Mouse (Mus musculus): ENCODE results near the gene Plvap. TPM values are rescaled to one million over a fixed set of nuclear protein-coding genes. Genes with fewer than 3 reads are reported as not detected.
"Not testable (repeated sequence)": the region's sequence is repeated elsewhere in the genome, so short reads cannot be mapped to it uniquely, and the experiment has no call there.

Plvap gene
- not detected in 2 replicates for total RNA-seq (2017)

DNA sequence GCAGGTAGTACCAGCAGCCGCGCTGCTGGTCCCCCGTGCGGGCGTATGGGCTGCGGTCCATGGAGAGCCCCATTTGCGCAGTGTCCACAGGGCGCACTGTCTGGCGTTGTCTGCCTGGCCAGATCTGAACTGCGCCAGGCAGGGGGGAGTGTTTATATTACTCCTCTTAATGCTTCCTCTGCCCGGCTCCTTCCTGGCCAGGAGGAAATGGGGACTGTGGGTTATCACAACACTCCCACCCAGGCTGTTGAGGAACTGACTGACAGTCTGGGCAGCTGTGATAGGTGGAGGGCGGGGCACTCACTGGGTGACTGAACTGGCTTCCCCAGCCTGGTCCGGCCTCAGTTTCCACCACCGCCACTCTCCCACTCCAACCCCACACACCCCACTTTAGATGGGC is at the start of gene Plvap:
Gene Plvap (minus strand): TSS at position 109 of the 400 bp plus-strand sequence.
- no peak for ATAC-seq (ENCODE audit: extremely low read depth, insufficient number of reproducible peaks, low FRiP score, poor library complexity, severe bottlenecking)

- ATAC-seq (ENCODE audit: extremely low read depth, insufficient number of reproducible peaks, low FRiP score, poor library complexity, severe bottlenecking): no peak
These were observed 49.2 kb upstream of the Plvap start for GRCm38 (mm10) chr8:71560765-71561164.

DNA sequence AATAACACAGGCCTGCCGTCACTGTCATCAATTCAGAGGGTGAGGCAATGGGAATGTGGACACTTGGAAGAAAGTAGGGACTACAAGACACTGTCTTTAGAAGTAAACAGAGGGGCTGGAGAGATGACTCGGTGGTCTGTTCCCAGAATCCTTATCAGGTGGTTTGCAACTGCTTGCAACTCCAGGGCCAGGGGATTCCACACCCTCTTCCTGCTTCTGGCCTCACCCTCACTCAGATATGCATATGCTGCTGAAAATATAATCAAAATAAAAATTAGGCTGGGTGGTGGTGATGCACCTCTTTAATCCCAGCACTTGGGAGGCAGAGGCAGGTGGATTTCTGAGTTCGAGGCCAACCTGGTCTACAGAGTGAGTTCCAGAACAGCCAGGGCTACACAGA is 48.5 kb upstream of the Plvap start:
- no peak for ATAC-seq (ENCODE audit: extremely low read depth, insufficient number of reproducible peaks, low FRiP score, poor library complexity, severe bottlenecking)

DNA sequence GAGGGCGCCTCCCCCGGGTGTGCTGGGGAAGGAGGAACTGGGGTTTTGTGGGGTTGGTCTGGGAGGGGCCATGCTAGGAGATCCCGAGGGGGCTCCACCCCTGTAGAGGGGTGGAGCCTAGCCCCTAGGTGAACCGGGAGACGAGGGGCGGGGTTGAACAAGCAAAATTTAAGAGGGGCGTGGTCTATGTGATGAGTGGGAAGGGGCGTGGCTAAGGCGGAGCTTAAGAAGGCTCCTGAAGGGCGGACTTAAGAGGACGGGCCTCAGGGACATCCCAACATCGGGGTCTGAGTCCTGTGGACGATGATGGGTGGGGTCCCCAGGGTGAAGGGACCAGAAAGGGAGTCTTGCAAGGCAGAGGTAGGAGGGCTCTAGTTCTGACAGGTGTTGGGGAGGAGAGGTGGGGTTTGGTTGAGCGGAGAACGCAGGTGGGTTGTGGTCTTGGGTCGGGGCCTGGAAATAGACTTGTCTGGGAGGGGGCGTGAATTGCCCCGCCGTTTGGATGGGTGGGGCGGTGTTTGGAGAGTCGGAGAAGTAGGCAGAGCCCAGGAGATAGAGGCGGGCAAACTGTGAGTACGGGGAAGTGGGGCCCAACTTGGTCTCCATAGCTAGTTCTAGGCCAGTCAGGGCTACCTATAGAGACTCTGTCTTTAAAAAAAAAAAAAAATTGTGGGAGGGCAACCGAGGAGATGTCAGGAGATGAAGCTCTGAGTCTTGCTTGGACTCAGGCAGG is 47.6 kb upstream of the Plvap start:
- peak; percentile 21 for ATAC-seq (ENCODE audit: extremely low read depth, insufficient number of reproducible peaks, low FRiP score, poor library complexity, severe bottlenecking)

GRCm38 (mm10) chr8:71558071-71558957 is 46.8 kb upstream of the Plvap start, which contains the start of gene Tmem221:
Gene Tmem221 (minus strand): TSS chr8:71558871.
- ATAC-seq (ENCODE audit: extremely low read depth, insufficient number of reproducible peaks, low FRiP score, poor library complexity, severe bottlenecking): no peak

- ATAC-seq (ENCODE audit: extremely low read depth, insufficient number of reproducible peaks, low FRiP score, poor library complexity, severe bottlenecking): no peak
These were observed 43.1 kb upstream of the Plvap start for GRCm38 (mm10) chr8:71554644-71555043.

DNA sequence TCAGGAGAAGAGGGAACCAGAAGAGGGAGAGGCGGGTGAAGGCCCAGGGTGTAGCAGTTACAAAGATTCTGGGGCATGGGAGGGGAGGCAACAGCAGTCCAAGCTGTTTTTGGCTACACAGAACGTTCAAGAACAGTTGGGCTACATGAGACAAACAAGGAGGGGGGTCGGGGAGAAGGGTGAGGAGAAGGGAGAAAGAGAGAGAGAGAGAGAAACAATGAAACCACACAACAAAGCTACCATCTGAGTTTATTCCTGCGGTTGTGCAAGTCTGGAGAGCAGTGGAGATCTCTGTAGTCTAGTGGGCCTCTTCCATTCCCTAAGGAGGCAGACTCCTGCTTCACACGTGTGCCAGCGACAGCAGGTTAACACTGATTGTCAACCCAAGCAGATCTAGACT is 42.4 kb upstream of the Plvap start:
- ATAC-seq (ENCODE audit: extremely low read depth, insufficient number of reproducible peaks, low FRiP score, poor library complexity, severe bottlenecking): no peak

DNA sequence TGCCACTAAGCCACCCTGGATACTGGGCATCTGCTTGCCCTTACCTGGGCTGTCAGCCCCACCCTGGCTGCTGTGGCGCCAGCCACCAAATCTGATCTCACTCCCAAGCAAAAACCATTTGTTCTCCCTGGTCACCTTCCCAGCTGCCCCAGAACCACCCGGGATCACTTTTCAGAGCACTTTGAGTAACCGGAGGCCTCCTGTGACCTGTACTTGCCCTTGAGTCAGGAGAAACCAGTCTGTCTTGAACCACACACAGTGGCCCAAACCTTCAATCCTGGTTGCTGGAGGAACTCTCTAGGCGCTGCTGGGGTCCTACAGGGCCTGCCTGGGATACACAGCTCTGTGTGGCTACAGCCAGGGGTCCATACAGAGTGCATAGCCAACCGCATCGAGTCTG is 41.2 kb upstream of the Plvap start:
- no peak for ATAC-seq (ENCODE audit: extremely low read depth, insufficient number of reproducible peaks, low FRiP score, poor library complexity, severe bottlenecking)

GRCm38 (mm10) chr8:71550754-71551153 is 39.2 kb upstream of the Plvap start:
- ATAC-seq (ENCODE audit: extremely low read depth, insufficient number of reproducible peaks, low FRiP score, poor library complexity, severe bottlenecking): no peak

DNA sequence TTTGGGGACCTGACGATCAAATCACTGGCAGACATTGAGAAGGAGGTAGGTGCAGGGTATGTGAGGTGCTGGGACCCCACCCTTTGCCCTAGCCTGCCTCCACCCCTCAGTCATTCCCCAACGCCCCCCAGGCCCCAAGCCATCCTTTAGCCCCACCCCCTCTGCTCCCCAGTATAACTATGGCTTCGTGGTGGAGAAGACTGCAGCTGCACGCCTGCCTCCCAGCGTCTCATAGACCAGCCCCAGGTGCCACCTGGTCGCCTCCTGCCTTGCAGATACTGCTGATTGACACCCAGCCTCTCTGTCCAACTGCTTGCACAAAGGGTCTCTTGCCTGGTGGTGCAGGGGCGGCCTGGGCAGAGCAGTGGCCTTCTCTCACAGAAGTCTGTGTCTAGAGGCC is 36.0 kb upstream of the Plvap start:
- no peak for ATAC-seq (ENCODE audit: extremely low read depth, insufficient number of reproducible peaks, low FRiP score, poor library complexity, severe bottlenecking)

GRCm38 (mm10) chr8:71545053-71545452 is 33.5 kb upstream of the Plvap start:
- no peak for ATAC-seq (ENCODE audit: extremely low read depth, insufficient number of reproducible peaks, low FRiP score, poor library complexity, severe bottlenecking)

GRCm38 (mm10) chr8:71543755-71544154 is 32.2 kb upstream of the Plvap start:
- ATAC-seq (ENCODE audit: extremely low read depth, insufficient number of reproducible peaks, low FRiP score, poor library complexity, severe bottlenecking): no peak

DNA sequence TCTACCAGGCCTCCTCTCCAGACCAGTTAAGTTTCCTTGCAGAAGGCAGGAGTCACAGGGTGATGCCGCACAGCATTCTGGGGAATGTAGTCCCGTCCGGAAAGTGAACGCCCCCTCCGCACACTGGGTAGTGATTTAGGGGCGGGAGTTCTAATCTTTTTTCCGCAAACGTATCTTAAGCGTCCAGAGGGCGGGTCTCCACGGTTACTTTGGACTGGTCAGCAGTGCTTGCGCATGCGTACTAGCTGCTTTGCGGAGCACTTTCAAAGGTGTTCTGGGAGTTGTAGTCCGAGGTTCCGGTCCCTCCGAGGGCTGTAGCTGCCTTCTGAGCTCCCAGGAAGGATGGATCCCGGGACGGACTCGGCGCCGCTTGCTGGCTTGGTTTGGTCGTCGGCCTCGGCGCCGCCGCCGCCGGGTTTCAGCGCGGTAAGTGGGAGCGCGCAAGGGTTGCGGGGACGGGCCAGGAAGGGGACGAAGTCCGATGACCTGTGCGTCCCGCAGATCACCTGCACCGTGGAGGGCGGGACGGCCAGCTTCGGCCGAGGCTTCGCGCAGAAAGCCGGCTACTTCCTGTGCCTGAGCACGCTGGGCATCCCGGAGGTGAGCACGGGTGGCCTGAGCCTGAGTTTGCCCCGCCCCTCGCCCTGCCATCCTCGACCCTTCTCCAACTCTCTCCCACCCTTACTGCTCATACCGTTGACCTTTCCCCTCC is 31.2 kb upstream of the Plvap start, which contains the start of gene Mvb12a:
Gene Mvb12a (plus strand): TSS at position 291 of the 712 bp plus-strand sequence.
- ATAC-seq (ENCODE audit: extremely low read depth, insufficient number of reproducible peaks, low FRiP score, poor library complexity, severe bottlenecking): peak; percentile 98

DNA sequence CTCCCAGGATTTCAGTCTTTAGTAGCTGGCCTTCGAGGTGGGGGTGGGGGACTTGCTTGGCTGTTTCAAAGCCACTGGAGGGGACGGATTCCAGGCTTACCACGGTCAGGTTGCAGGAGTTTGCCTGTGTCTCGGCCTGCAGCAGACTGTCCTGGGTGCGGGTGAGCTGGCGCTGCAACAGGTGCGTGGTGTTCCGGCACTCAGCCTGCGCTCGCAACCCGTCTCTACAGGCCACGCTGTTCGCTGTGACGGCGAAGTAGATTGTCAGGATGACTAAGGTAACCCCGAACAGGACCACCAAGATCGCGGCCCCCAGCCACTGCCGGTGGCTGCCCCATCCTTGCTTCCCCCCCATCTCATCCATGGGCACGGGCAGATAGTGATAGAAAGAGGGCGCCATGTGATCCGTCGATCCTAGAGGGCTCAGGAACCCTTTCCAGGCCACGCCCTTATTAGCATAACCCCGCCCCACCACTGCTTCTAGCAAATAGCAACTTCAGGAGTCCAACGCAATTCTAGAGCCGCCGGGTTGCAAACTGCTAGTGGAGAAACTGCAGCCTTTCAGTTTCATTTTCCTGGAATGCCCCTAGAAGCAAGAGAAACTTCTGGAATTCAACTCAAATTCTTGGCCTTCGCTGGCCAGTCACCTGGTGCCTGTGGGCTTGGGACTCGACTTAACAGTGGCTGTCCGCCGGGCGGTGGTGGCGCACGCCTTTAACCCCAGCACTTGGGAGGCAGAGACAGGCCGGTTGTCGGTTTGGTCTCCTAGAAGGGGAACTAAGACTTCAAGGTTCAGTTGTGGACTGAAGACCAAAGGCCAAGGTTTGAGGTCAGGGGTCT is 25.7 kb upstream of the Plvap start, which contains the start of gene Bst2:
Gene Bst2 (minus strand): TSS at position 429 of the 840 bp plus-strand sequence.
- peak; percentile 87 for ATAC-seq (ENCODE audit: extremely low read depth, insufficient number of reproducible peaks, low FRiP score, poor library complexity, severe bottlenecking)

GRCm38 (mm10) chr8:71535663-71536062 is 24.1 kb upstream of the Plvap start:
- ATAC-seq (ENCODE audit: extremely low read depth, insufficient number of reproducible peaks, low FRiP score, poor library complexity, severe bottlenecking): no peak

- no peak for ATAC-seq (ENCODE audit: extremely low read depth, insufficient number of reproducible peaks, low FRiP score, poor library complexity, severe bottlenecking)
These were observed 22.8 kb upstream of the Plvap start for GRCm38 (mm10) chr8:71534263-71534810.

GRCm38 (mm10) chr8:71530735-71531467 is 19.3 kb upstream of the Plvap start:
- ATAC-seq (ENCODE audit: extremely low read depth, insufficient number of reproducible peaks, low FRiP score, poor library complexity, severe bottlenecking): not testable (repeated sequence)
